Mouse (Mus musculus): ENCODE measurements at regions not wholly inside any gene's neighbourhood (a gene's known extent, or its start where the extent isn't known, plus 50 kb on each side); places are given as distances from the start of the nearest gene placed in this dataset.

DNA sequence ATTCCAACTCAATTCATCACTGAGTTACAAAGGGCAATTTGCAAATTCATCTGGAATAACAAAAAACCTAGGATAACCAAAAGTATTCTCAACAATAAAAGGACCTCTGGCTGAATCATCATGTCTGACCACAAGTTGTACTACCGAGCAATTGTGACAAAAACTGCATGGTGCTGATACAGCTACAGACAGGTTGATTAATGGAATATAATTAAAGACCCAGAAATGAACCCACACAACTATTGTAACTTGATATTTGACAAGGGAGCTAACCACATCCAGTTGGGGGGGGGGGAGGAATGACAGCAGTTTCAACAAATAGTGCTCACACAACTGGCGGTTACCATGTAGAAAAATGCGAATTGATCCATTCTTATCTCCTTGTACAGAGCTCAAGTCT lies 864.7 kb upstream of the Gm8797 start:
- no peak for TF ChIP-seq POLR2A (IDR thresholded peaks at IDR 0.05; ENCODE audit: borderline replicate concordance, insufficient read depth, low read length)
- no peak for TF ChIP-seq CTCF (IDR thresholded peaks at IDR 0.05; ENCODE audit: borderline replicate concordance, insufficient read depth, low read depth, low read length)

Measured in cerebellum, adult 2 months (tissue).